Mouse (Mus musculus) liver, embryonic 14.5 days (tissue): ENCODE data around the gene Dexi. TPM values are rescaled to one million over a fixed set of nuclear protein-coding genes. Genes with fewer than 3 reads are reported as not detected.

Source experiments
- ATAC-seq: fragments of 200-750 bp; cut with Nextera tagmentation; 2 replicates; pipeline ENCODE4 v1.8.0; 2017; ENCODE audit warnings: moderate number of reproducible peaks, mild to moderate bottlenecking, moderate library complexity; ENCODE audit not compliant: insufficient read depth
- DNase-seq, 3 experiments: peaks; one replicate each; pipeline ENCODE4 v3.0.0-alpha.2; 2012 to 2013; ENCODE audit warnings: low read depth in 3 of 3, low spot score in 3 of 3
- H3K27ac ChIP-seq: fragments of 300-500 bp; sonication (generic); 2 replicates; pipeline ENCODE4 v1.5.1; 2014; ENCODE audit warnings: moderate library complexity, mild to moderate bottlenecking, control low read depth, inconsistent platforms
- H3K27me3 ChIP-seq: fragments of 300-500 bp; sonication (generic); 2 replicates; pipeline ENCODE4 v1.6.1; 2014; ENCODE audit warnings: mild to moderate bottlenecking, low read length, moderate library complexity; ENCODE audit not compliant: control insufficient read depth, insufficient read depth
- H3K36me3 ChIP-seq: fragments of 300-500 bp; sonication (generic); replicated peaks from 2 replicates; pipeline ENCODE4 v1.6.1; 2014; ENCODE audit warnings: low read depth; ENCODE audit not compliant: control insufficient read depth, insufficient read depth
- H3K4me1 ChIP-seq, 2 experiments: fragments of 200-500 bp in 1 of 2; fragments of 300-500 bp in 1 of 2; sonication (generic) in 1 of 2; replicated peaks; 2 replicates each; pipeline ENCODE4 v1.6.1; 2012 to 2014; ENCODE audit warnings: antibody characterized with exemption in 1 of 2, inconsistent platforms in 1 of 2, low read length in 1 of 2; ENCODE audit not compliant: control insufficient read depth in 2 of 2, insufficient read depth in 2 of 2
- H3K4me2 ChIP-seq: fragments of 300-500 bp; sonication (generic); 2 replicates; pipeline ENCODE4 v1.6.1; 2014; ENCODE audit warnings: low read depth, mild to moderate bottlenecking, control low read depth, moderate library complexity
- H3K4me3 ChIP-seq, 2 experiments: fragments of 200-500 bp in 1 of 2; fragments of 300-500 bp in 1 of 2; sonication (generic) in 1 of 2; 2 replicates each; pipeline ENCODE4 v1.5.1; 2012 to 2014; ENCODE audit warnings: low read depth in 2 of 2, low read length in 2 of 2, mild to moderate bottlenecking in 2 of 2, control low read depth in 1 of 2, inconsistent platforms in 1 of 2, moderate library complexity in 1 of 2; ENCODE audit not compliant: insufficient read depth in 1 of 2
- H3K9ac ChIP-seq: fragments of 300-500 bp; sonication (generic); replicated peaks from 2 replicates; pipeline ENCODE4 v1.6.1; 2014; ENCODE audit warnings: mild to moderate bottlenecking, control low read depth, moderate library complexity
- H3K9me3 ChIP-seq: fragments of 300-500 bp; sonication (generic); 2 replicates; pipeline ENCODE4 v1.6.1; 2016; ENCODE audit warnings: low read length, mixed read lengths; ENCODE audit not compliant: control insufficient read depth
- CTCF ChIP-seq: IDR thresholded peaks from 2 replicates; pipeline ENCODE4 v1.5.1; 2016; ENCODE audit warnings: antibody characterized with exemption, low read depth, control low read depth
- EP300 ChIP-seq: IDR thresholded peaks from 2 replicates; pipeline ENCODE4 v1.6.1; 2016; ENCODE audit warnings: antibody characterized with exemption, low read depth
- WGBS: fragments of 180-500 bp; shearing (Covaris S2); extraction: QIAGEN DNeasy Blood & Tissue Kit; methylation state at CpG from one replicate; pipeline ENCODE4 v1.1.7; 2014; ENCODE audit not compliant: insufficient replicate concordance; 5-methylcytosine and 5-hydroxymethylcytosine counted together
- polyA plus RNA-seq, 2 experiments: library from polyadenylated mRNA; depleted of rRNA in 1 of 2; stranded (reverse) in 1 of 2; unstranded in 1 of 2; fragments of >200 nt; fragmentation: Nextera tagmentation in 1 of 2; extraction: Ambion mirVana in 1 of 2; gene quantifications; 2 replicates each; pipeline versions ENCODE4 v1.2.1 to v1.2.3; 2012 to 2014

Gene Dexi
- polyA plus RNA-seq, 2 experiments = 3.9 to 4.3 TPM

DNA sequence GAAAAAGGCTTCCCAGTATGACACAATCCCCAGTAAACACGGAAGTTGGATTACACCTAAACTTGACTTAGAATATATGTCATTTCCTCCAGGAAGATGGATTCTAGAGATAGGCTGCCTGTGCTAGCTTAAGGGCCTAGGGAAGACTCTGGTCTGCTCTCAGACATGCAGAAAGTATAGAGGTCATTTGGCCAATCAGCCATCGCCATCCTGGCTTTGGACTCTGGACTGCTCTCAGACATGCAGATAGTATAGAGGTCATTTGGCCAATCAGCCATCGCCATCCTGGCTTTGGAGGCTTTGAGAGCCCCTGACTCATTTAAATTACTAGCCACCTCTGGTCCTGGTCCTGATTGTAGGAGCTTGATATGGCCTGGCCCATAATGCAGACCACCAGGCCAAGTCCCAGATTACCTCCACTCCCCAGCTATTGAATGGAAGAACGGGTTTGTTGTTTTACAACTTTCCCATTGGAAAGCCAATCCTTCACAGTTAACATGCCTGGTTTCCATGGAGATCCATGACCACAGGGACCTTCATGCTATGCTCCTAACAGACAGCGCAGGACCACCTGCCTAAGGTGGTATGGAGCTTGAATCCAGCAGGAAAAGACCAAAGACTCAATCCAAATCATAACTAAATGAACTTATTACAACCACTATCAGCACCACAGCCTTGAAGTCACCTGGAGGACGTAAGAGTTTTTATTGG is 88.8 kb downstream of the Dexi start:
- no peak overlapping the region for H3K27ac ChIP-seq
- ATAC-seq = no peak
- 47% methylated on average over 6 of the region's 6 CpGs for WGBS

More for the DNA sequence above, 88.8 kb downstream of the Dexi start:
- no peak for DNase-seq
- H3K4me2 ChIP-seq = no peak overlapping the region
- H3K4me1 ChIP-seq = peaks cover 0 to 10% of the 10 kb centered on the region in 2 experiments; a peak in 2 of 4 replicates
- TF ChIP-seq CTCF (no peak), EP300 (no peak)
- no peak overlapping the region for H3K9ac ChIP-seq
- no peaks in the 10 kb centered on the region for H3K9me3 ChIP-seq
- no peaks in the 10 kb centered on the region for H3K36me3 ChIP-seq
- no peak overlapping the region for H3K4me3 ChIP-seq
- no peaks in the 10 kb centered on the region for H3K27me3 ChIP-seq

Other genes with a start within 250 kb of the Dexi start
- 3.9 and 4.3 TPM in 2 replicates for gene Emp2, start 229.1 kb downstream of the Dexi start, polyA plus RNA-seq (2012; rRNA removed)
- 3.8 and 4.0 TPM in 2 replicates for gene Emp2, start 229.1 kb downstream of the Dexi start, polyA plus RNA-seq (2014; fragmentation: Nextera tagmentation; extraction: Ambion mirVana)
- gene Tekt5, start 147.6 kb downstream of the Dexi start, polyA plus RNA-seq (2012; rRNA removed) = 0.13 and 0.15 TPM in 2 replicates
- gene Tekt5, start 147.6 kb downstream of the Dexi start, polyA plus RNA-seq (2014; fragmentation: Nextera tagmentation; extraction: Ambion mirVana) = 0.10 TPM in 2 replicates
- gene Nubp1, start 131.1 kb downstream of the Dexi start, polyA plus RNA-seq (2012; rRNA removed) = 15.2 and 20.2 TPM in 2 replicates
- gene Nubp1, start 131.1 kb downstream of the Dexi start, polyA plus RNA-seq (2014; fragmentation: Nextera tagmentation; extraction: Ambion mirVana) = 31.6 and 34.4 TPM in 2 replicates
- 0.15 and 0.28 TPM in 2 replicates for gene Tvp23a, start 95.7 kb downstream of the Dexi start, polyA plus RNA-seq (2012; rRNA removed)
- gene Tvp23a, start 95.7 kb downstream of the Dexi start, polyA plus RNA-seq (2014; fragmentation: Nextera tagmentation; extraction: Ambion mirVana) = 0.20 and 0.61 TPM in 2 replicates
- 0.04 and 0.06 TPM in 2 replicates for gene Ciita, start 63.0 kb downstream of the Dexi start, polyA plus RNA-seq (2012; rRNA removed)
- gene Ciita, start 63.0 kb downstream of the Dexi start, polyA plus RNA-seq (2014; fragmentation: Nextera tagmentation; extraction: Ambion mirVana) = 0.03 and 0.06 TPM in 2 replicates
- 2.7 and 3.1 TPM in 2 replicates for gene Clec16a, start 2.3 kb upstream of the Dexi start, polyA plus RNA-seq (2012; rRNA removed)
- gene Clec16a, start 2.3 kb upstream of the Dexi start, polyA plus RNA-seq (2014; fragmentation: Nextera tagmentation; extraction: Ambion mirVana) = 9.6 and 10.0 TPM in 2 replicates
- 0.35 and 0.36 TPM in 2 replicates for gene Socs1, start 242.5 kb upstream of the Dexi start, polyA plus RNA-seq (2012; rRNA removed)
- 0.36 and 0.56 TPM in 2 replicates for gene Socs1, start 242.5 kb upstream of the Dexi start, polyA plus RNA-seq (2014; fragmentation: Nextera tagmentation; extraction: Ambion mirVana)
- not detected in 2 replicates for gene Tnp2, start 245.6 kb upstream of the Dexi start, polyA plus RNA-seq (2012; rRNA removed)
- gene Tnp2, start 245.6 kb upstream of the Dexi start, polyA plus RNA-seq (2014; fragmentation: Nextera tagmentation; extraction: Ambion mirVana) = not detected in 2 replicates
- not detected in 2 replicates for gene Prm3, start 247.9 kb upstream of the Dexi start, polyA plus RNA-seq (2012; rRNA removed)
- not detected in 2 replicates for gene Prm3, start 247.9 kb upstream of the Dexi start, polyA plus RNA-seq (2014; fragmentation: Nextera tagmentation; extraction: Ambion mirVana)